Mouse (Mus musculus) liver, adult 2 months (tissue): ENCODE results near the gene Camkk1.

Source experiments
- CTCF ChIP-seq: fragments of 200-500 bp; IDR thresholded peaks from 2 replicates; pipeline ENCODE4 v1.5.1; 2011; ENCODE audit warnings: low read depth, low read length, control low read depth
- POLR2A ChIP-seq: fragments of 200-500 bp; IDR thresholded peaks from 2 replicates; pipeline ENCODE4 v1.6.1; 2011; ENCODE audit warnings: low read length, control low read depth; ENCODE audit not compliant: insufficient read depth; ENCODE audit errors: extremely low read depth

GRCm38 (mm10) chr11:73090283-73090682 is 71.5 kb downstream of the Camkk1 start, which contains the start of gene Itgae:
- no peak for TF ChIP-seq CTCF
- TF ChIP-seq POLR2A, result no peak
